Mouse (Mus musculus) kidney, postnatal 36 days (tissue): ENCODE data around the gene AU021092.

ENCODE experiments used
- DNase-seq, 2 experiments: peaks; one replicate each; pipeline ENCODE4 v3.0.0; 2021 to 2022; ENCODE audit warnings: mixed read lengths in 2 of 2

The AU021092 gene

DNA sequence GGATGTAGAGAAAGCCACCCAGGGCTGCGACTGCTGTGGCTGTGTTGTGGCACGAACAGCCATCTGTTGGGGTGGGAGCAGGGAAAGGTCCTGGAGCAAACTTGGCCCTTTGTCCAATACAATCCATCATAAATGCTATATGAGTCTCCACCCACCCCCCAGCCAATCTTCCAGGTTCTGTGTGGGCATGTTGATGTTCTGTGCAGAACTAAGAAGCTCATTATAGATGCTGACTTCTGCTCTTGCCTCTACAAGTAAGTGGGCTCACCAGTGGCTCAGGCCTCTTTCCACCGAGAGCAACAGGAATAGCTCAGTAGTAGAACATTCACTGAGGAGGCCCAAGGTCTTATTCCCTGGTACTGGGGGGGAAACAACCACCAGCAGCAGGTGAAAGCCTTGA, 9.9 kb downstream of the AU021092 start:
- no peak for DNase-seq

DNA sequence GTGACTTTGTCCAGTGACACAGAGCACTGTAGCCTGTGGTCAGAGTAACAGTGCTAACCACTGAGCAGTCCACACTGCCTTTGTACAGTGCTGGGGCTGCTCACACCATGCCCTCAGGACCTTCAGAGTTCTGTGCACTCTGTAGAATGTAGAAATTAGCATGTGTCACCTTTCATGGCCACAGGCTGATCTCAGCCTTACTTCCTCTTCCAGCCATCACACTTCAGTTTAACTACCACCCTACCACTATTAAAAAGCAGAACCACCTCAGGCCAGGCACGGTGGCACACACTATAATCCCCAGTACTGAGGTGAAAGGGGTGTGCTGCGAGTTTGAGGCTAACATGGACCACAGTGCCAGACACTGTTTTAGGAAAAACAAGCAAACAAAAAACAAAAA, 11.7 kb downstream of the AU021092 start:
- DNase-seq, result no peak

DNA sequence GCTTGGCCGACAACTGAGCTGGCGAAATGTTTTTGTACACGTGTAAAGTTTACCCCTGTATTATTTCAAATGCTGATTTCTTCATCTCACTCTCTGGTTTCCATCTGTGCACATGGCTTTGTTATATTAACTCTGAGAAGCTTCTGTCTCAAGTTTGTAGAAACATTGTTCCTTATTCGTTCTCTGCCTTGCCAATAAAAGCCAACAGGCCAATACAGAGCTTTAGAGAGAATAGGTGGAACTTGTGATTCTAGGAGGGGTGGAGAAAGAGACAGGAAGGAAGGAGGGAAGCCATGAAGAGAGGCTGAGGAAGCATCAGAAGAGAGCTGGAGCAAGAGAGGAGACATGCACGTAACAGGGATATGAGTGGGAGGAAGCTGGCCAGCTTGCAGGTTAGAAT, 16.0 kb downstream of the AU021092 start:
- DNase-seq, result no peak

DNA sequence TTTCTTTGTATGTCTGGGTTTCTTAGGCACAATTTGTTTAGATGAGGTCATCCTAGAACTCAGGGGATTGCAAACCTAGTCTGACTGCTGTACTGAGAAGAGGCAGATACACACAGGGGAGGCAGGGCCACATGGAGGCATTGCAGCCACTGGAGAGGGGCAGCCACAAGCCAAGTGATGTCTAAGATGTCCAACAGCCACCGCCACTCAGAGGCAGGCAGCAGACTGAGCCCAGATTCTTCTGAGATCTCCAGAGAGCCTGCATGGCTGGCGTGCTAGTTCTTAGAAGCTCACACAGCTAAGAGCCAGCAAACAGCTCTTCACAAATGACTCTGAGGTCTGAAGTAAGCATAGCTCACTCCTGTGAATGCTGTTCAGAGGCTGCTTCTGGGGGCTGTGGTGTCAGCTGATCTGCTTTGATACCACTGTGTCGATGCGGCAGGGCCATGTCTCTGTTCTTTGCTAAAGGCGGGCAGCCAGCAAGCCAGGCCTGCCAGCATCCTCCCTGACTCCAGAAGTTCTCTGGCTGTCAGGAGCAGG, 16.6 kb downstream of the AU021092 start:
- no peak for DNase-seq

DNA sequence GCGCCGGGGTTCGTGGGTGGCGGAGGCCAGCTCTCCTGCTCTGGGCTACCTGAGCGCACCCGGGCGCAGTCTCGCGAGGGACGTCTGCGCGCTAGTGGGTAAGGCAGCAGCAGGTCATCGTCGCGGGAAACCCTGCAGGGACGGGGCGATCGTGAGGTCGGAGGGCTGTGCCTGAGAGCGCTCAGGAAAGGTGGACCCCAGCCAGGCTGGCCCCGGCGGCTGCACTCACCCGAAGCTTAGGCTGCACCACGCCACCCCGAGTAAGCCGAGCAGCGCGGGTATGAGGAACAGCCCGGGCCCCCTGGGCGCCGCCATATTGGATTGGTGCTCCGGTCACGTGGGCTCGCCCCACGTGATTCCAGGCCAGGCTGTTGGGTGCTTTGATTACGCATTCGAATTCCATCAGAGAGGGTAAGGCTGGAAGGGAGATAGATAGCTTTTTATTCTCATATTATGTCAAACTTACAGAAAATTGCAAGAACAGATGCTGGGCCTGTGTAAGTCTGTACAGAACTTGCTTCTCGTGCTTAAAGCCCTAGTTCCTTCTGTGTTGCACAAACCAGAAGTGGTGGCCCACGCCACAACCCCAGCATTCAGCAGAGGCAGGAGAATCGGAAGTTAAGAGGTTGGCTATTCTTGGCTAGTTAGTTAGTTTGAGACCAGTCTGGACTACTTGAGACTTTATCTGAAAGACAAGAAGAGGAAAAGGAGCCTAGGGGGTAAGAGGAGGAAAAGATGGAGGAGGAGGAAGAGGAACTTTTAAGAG, 18.2 kb downstream of the AU021092 start, which contains the start of gene Nagpa:
Nagpa (minus strand) TSS at position 345 of the 766 bp plus-strand sequence.
- DNase-seq, result peak; percentile 86 to 92

DNA sequence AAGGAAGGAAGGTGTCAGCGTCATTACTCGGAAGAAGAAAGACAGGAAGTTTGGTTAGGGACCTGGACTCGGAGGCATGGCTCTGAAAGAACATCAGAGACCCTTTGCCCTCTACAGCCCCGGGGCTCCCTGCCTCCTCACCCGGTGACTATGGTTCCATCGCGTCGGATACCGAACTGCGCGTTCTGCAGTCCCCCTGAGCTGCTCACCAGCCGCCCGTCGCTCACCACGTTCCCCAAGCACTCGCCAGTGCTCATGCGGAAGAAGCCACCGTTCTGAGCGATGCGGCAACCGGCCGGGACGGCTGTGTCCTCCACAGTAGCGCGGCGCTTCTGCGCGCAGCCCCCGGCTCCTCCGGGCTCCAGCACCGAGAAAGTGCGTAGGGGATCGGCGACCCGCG, 18.9 kb downstream of the AU021092 start:
- peak in 1 of 2 experiments; percentile 51 for DNase-seq

DNA sequence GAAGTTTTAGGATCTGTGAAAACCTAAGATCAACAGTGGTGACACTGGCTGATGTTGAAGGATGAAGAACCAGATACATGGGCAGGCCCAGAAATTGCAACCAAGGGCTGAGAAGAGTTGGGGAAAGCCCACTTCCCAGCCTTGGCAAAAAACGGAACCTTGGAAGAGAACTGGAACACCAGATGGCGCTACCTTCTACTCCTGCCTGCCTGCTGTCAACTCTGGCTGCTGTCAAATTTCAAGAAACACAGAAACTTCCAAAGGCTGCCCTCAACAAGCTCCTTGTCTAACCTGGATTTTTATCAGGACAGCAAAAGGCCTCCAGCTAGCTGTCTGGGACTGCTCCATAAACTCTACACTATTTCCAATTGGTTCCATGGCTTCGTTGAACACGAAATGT, 19.4 kb downstream of the AU021092 start:
- peak; percentile 64 to 79 for DNase-seq

DNA sequence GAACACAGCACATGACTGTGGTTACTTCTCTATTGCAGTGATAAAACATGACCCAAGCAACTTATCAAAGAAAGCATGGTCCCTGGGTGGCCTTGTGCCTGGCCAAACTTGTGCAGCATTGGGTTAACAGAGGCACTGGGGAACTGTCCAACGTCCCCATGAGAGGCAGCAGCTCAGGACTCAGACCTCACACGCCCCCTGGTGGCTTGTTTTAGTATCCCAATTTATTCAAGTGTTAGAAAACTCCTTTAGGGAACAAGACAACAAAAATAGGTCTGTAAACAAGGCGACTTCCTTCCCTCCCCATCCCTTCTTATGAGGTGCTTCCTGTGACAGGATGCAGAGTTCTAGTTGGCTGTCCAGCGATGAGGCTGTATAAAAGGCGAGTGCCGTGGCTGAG, 27.0 kb downstream of the AU021092 start:
- peak; percentile 73 to 84 for DNase-seq

DNA sequence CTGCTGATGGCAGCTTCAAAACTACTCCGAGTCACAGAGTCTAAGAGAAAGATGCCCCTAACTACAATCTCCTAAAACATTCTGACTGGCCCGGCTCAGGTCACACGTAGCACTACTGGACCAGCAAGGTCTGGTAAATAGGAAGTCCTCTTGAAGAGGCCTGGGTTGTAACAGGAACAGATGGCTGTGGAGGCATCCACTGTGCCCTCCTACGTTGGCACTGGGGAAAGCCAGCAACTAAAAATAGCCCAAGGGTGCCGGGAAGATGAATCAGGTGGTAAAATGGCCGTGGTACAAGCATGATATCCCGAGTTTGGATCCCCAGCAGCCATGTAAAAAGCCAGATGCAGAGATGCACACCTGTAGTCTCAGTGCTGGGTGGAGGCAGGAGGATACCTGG, 35.9 kb downstream of the AU021092 start:
- no peak for DNase-seq

DNA sequence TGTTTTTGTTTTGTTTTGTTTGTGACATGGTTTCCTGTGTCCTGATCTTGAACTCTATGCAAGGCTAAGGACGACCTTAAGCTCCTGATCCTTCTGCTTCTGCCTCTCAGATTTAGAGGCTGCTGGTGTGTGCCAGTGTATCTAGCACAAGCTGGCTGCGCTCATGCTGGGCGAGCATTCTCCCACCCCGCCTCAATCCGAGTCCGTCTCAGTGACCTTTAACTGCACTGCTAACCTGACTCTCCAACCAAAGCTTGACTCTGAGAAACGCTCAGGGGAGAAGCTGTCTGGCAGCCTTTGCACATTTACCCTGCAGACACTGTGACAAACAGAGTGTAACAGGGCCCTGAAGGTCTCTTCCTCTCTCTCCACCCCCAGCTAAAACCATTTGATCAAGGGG, 36.4 kb downstream of the AU021092 start:
- peak; percentile 21 to 32 for DNase-seq

DNA sequence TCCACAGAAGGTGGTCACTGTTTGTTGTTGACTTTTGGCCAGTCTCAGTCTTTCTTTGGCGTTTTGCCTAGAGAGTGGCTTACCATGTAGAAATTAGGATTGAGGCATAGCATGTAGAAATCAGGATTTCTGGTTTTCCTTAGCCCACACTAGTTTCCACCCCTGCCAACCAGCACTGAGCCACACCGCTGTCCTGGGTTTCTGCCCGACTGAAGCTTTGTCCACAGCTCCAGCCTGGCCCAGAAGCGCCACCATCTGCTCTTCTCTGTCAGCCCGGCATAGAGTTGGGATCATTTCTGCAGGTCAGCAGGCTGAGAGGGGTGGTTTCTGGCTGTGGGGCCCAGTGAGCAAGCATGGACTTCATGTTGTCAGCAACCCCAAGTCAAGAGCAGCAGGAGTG, 37.1 kb downstream of the AU021092 start:
- DNase-seq, result no peak

DNA sequence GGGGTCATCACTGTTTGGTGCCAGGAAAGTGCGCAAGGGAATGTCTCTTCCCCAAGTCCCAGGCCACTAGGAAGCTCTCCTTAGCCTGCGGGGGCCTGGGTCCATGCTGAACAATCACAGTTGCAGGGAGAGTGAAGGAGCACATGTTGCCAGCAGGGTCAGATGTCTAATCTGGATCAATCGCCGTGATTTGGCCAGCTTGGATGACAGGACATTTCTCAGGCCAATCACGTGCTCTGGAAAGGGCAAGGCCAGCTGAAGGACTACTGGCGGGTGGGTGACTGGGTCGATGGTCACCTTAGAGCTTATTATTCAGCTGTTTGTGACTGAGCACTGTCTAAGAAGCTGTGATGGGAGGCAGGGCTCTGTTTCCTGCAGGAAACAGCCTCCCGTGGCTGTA, 38.0 kb downstream of the AU021092 start:
- no peak for DNase-seq

DNA sequence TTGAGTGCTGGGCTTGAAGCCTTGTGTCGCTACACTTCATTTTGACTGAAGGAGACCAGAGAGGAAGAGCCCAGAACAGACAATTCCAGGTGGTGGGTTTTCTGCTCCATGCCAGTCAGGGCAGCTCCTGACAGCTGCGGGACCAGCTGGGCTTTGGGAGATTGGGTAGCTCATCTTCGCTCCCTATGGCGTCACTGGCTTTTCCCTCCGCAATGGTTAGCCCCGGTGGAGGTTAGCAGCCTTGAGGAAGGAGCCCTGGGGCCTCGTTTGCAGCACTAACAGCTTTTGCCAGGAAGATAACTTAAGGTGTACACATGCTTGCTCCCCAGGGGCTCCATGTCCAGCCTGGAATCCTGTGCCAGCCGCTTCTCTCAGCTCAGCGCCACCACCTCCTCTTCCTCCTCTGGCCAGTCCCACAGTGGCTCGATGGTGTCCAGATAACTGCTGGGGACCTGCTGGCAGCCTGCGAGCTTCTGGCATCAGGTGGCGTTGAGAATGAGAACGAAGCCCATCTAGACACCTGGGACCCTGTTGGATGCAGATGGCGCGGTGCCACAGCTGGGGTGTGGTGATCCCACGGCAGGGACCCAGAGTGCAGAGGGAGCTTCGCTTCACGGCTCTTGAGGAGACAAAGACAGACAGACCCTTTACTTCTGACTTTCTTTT, 38.7 kb downstream of the AU021092 start:
- no peak for DNase-seq

DNA sequence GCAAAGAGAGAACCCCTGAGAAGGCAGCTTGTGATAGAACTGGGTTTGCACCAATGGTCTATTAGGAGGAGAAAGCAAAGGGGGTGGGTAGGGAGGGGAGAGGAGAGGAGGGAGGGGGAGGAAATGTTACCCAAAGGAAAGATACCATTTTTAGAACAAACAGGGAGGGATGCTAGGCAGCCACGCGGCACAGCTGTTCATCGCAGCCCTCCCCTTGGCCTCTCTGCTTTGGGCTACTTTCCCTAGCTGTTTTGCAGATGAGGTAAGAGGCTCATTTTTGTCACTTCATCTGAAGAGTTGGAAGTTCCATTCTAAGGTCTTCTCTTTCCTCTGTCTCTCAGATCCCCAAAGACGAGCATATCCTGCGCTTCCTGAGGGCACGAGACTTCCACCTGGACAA, 49.5 kb downstream of the AU021092 start:
- no peak for DNase-seq

DNA sequence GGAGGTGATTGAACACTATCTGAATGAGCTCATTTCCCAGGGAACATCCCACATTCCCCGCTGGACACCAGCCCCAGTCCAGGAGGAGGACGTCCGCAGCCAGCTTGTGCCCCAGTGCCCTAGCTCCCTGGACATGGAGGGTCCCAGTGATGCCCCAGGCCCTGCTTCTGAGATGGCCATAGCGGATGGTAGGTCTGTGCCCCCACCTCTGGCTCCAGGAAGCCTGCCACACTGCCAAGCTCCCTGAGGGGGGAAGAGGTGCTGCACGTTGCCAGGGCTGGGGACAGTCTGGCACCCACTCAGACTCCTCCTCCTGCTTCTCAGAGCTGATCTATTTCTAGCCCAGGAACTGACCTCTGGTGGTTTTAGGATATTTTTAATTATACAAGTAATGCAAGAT, 53.3 kb downstream of the AU021092 start:
- peak in 1 of 2 experiments; percentile 23 for DNase-seq

DNA sequence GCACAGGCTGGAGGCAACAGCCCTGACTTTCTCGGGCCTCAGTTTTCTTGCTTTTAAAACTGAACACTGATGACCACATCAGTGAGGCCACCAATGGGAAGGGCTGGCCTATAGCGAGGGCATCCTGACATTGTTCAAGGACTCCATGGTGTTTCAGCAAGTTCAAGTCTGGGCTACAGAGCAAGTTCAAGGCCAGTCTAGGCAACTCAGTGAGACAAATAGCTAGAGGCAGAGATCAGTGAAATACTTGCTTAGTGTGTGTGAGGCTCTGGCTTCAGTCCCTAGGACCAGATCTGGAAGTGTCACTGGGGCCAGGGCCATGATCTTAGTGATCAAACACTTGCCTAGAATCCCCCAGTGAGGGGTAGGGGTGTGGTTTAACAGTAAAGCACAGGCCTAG, 54.1 kb downstream of the AU021092 start:
- no peak for DNase-seq

DNA sequence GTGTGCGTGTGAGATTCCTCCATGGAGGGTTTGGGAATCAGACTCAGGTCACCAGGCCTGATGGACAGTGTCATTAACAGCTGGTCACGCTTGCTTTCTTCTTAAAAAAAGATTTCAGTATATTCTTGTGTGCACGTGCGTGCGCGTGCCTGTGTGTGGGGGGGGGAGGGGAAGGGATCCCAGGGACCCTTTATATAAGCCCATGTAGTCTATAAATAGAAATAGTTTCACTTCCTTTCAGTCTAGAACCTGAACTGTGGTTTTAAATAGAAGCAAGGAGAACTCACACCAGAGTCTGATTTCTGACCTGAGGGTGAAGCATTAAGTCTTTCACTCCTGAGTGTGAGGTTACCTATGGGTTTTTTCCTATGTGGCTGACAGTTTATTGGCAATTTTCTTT, 57.8 kb downstream of the AU021092 start:
- DNase-seq, result no peak
